Comparison of ENCODE assay signal across 8 mouse cellular contexts in genomic region chr12:8326825-8327674, GRCm38 (mm10). TPM values are rescaled to one million over a fixed set of nuclear protein-coding genes. Genes with fewer than 3 reads are reported as not detected.
DNase-seq lines count a peak whose midpoint lies in the region; ATAC-seq lines count a peak whose summit lies in the region.

No protein-coding gene starts in this region.

- peak overlapping the region; percentile 56 for H3K9ac ChIP-seq in hindbrain, embryonic 16.5 days (ENCODE audit: low read depth, low read length)

- peak overlapping the region; percentile 44 for H3K27ac ChIP-seq in hindbrain, embryonic 16.5 days (ENCODE audit: low read depth, low read length)

- no peak overlapping the region for H3K4me3 ChIP-seq in hindbrain, embryonic 16.5 days (ENCODE audit: low read length)

- ATAC-seq in hindbrain, embryonic 16.5 days = peak; percentile 90

- H3K4me2 ChIP-seq in hindbrain, embryonic 16.5 days (ENCODE audit: low read length) = peak overlapping the region; percentile 32

- peaks cover 18% of the 10 kb centered on the region for H3K4me1 ChIP-seq in hindbrain, embryonic 16.5 days (ENCODE audit: control insufficient read depth, insufficient read depth, low read depth, low read length)

- peaks cover 15% of the 10 kb centered on the region for H3K36me3 ChIP-seq in hindbrain, embryonic 16.5 days (ENCODE audit: control insufficient read depth, insufficient read depth, low read length)

- WGBS in hindbrain, embryonic 16.5 days = 13% methylated on average over 17 of the region's 17 CpGs

- DNase-seq in R1 (ENCODE audit: low read depth, low spot score) = peak; percentile 87
- DNase-seq in cerebellum, postnatal 25 days = peak; percentile 96
- peak; percentile 94 for DNase-seq in gastrocnemius, adult 18-20 months (ENCODE audit: low spot score)
- DNase-seq in left cerebral cortex, adult 11 months (ENCODE audit: low spot score) = peak; percentile 90
- peak; percentile 97 for DNase-seq in lung, postnatal 36 days
- DNase-seq in retina, postnatal 7 days (ENCODE audit: low read depth, low spot score) = peak; percentile 88
- peak; percentile 88 to 90 for DNase-seq in urinary bladder, adult 18-20 months (ENCODE audit: low spot score in 2 of 2)

- no peaks in the 10 kb centered on the region for H3K9me3 ChIP-seq in hindbrain, embryonic 16.5 days (ENCODE audit: control insufficient read depth, low read length)

- no peaks in the 10 kb centered on the region for H3K27me3 ChIP-seq in hindbrain, embryonic 16.5 days (replicated peaks; ENCODE audit: control insufficient read depth, insufficient read depth, low read length)

RNA-seq across cellular contexts. Expression of gene Hs1bp3, which starts 13.8 kb away (rescaled TPM):
- 1 to 10 TPM; 6.8 to 7.0 TPM for total RNA-seq in gastrocnemius, adult 18-20 months (2021)
- polyA plus RNA-seq in hindbrain, embryonic 16.5 days (2015; fragmentation: Nextera tagmentation; extraction: Ambion mirVana) = 10.1 and 10.6 TPM in 2 replicates

RNA-seq across cellular contexts. Expression of gene Gdf7, which starts 25.3 kb away (rescaled TPM):
- total RNA-seq in gastrocnemius, adult 18-20 months (2021) = not detected
- polyA plus RNA-seq in hindbrain, embryonic 16.5 days (2015; fragmentation: Nextera tagmentation; extraction: Ambion mirVana) = 0.28 and 0.29 TPM in 2 replicates
